Mouse (Mus musculus) kidney, adult 2 months (tissue): ENCODE data around the gene Basp1. TPM values are rescaled to one million over a fixed set of nuclear protein-coding genes. Genes with fewer than 3 reads are reported as not detected.

Experiments
- DNase-seq: peaks from one replicate; pipeline ENCODE4 v3.0.0; 2021
- H3K27ac ChIP-seq: fragments of 200-500 bp; 2 replicates; pipeline ENCODE4 v1.5.1; 2012; ENCODE audit warnings: low read depth, low read length, control low read depth, inconsistent platforms; ENCODE audit not compliant: insufficient read depth
- H3K27me3 ChIP-seq: fragments of 200-500 bp; replicated peaks from 2 replicates; pipeline ENCODE4 v1.6.1; 2012; ENCODE audit warnings: mild to moderate bottlenecking, moderate library complexity, low read length, inconsistent platforms; ENCODE audit not compliant: control insufficient read depth, insufficient read depth
- H3K36me3 ChIP-seq: fragments of 200-500 bp; 2 replicates; pipeline ENCODE4 v1.6.1; 2012; ENCODE audit warnings: mild to moderate bottlenecking, moderate library complexity, low read length, inconsistent platforms; ENCODE audit not compliant: control insufficient read depth, insufficient read depth
- H3K4me1 ChIP-seq: fragments of 200-500 bp; 2 replicates; pipeline ENCODE4 v1.6.1; 2011; ENCODE audit warnings: low read length; ENCODE audit not compliant: control insufficient read depth, insufficient read depth
- H3K4me3 ChIP-seq: fragments of 200-500 bp; 2 replicates; pipeline ENCODE4 v1.5.1; 2011; ENCODE audit warnings: mild to moderate bottlenecking, low read depth, low read length, control low read depth; ENCODE audit not compliant: insufficient read depth
- CTCF ChIP-seq: fragments of 200-500 bp; conservative IDR thresholded peaks from 2 replicates; pipeline ENCODE4 v1.5.1; 2011; ENCODE audit warnings: low read depth, mild to moderate bottlenecking, control low read depth, low read length, moderate library complexity, mixed read lengths; ENCODE audit not compliant: insufficient read depth, insufficient read length
- POLR2A ChIP-seq: fragments of 200-500 bp; IDR thresholded peaks from one replicate; pipeline ENCODE4 v1.6.1; 2011; ENCODE audit warnings: low read depth, low read length, control low read depth
- WGBS: fragments of 180-500 bp; shearing (Covaris S2); methylation state at CpG from one replicate; pipeline ENCODE4 v1.1.7; 2018; 5-methylcytosine and 5-hydroxymethylcytosine counted together
- polyA plus RNA-seq: library from polyadenylated mRNA; depleted of rRNA; stranded (reverse); fragments of >200 nt; gene quantifications from 2 replicates; pipeline ENCODE4 v1.2.3, GENCODE M21; 2012

The Basp1 gene
- polyA plus RNA-seq, 1 experiment = 2.7 TPM

- H3K4me3 ChIP-seq = no peak overlapping the region
- no peak for DNase-seq
- H3K36me3 ChIP-seq = no peaks in the 10 kb centered on the region
- no peak for TF ChIP-seq POLR2A
- TF ChIP-seq CTCF = no peak
- peaks cover 6% of the 10 kb centered on the region; the same call in 1 of the 2 replicates for H3K27me3 ChIP-seq
- WGBS = 75% methylated on average over 6 of the region's 6 CpGs
- H3K4me1 ChIP-seq = 0 out of 2 replicates have a peak, but pooled peaks cover 4% of the 10 kb centered on the region
- no peak overlapping the region for H3K27ac ChIP-seq
Measured at GRCm38 (mm10) chr15:25416367-25416766, 2.8 kb upstream of the Basp1 start.

DNA sequence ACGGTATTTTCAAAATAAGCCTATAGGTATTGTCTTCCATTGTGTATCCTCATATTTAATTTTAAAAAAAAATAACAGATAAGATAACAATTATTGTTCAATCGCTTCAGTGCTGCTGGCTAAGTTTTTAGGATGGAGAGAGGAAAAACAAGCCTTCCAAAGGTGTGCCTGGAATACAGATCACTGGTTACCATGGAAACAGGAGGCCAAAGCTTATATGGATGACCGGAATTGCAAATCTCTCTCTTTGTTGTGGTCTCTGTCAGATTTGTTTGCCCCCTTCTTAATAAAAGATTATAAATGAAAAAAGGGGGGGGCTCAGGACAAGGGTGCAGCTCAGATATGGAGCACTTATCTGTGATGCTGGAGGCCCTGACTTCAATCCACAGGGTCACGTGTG is 2.4 kb upstream of the Basp1 start:
- peaks cover 6% of the 10 kb centered on the region; the same call in 1 of the 2 replicates for H3K27me3 ChIP-seq
- DNase-seq = no peak
- H3K4me1 ChIP-seq = 0 out of 2 replicates have a peak, but pooled peaks cover 4% of the 10 kb centered on the region
- H3K27ac ChIP-seq = no peak overlapping the region
- no peak overlapping the region for H3K4me3 ChIP-seq
- TF ChIP-seq CTCF = no peak
- no peak for TF ChIP-seq POLR2A
- H3K36me3 ChIP-seq = no peaks in the 10 kb centered on the region
- WGBS = 85% methylated on average over 4 of the region's 4 CpGs

GRCm38 (mm10) chr15:25414747-25415119 is 1.2 kb upstream of the Basp1 start:
- peak; percentile 86 for DNase-seq

GRCm38 (mm10) chr15:25414011-25414746 is 615 bp upstream of the Basp1 start:
- TF ChIP-seq POLR2A (no peak), CTCF (no peak)
- no peak for DNase-seq
- Histone ChIP-seq H3K27ac (no peak overlapping the region), H3K27me3 (peaks cover 6% of the 10 kb centered on the region; the same call in 1 of the 2 replicates), H3K4me3 (peak overlapping the region; percentile 21; the same call in 1 of the 2 replicates), H3K36me3 (no peaks in the 10 kb centered on the region), H3K4me1 (0 out of 2 replicates have a peak, but pooled peaks cover 4% of the 10 kb centered on the region)
- under 1% methylated on average over 36 of the region's 36 CpGs for WGBS

More at GRCm38 (mm10) chr15:25414747-25415119, 1.2 kb upstream of the Basp1 start:
- no peaks in the 10 kb centered on the region for H3K36me3 ChIP-seq
- peaks cover 6% of the 10 kb centered on the region; the same call in 1 of the 2 replicates for H3K27me3 ChIP-seq
- 0% methylated on average over 14 of the region's 14 CpGs for WGBS
- H3K27ac ChIP-seq = no peak overlapping the region
- TF ChIP-seq POLR2A (no peak), CTCF (peak; percentile 91)
- H3K4me3 ChIP-seq = peak overlapping the region; percentile 5; the same call in 1 of the 2 replicates
- 0 out of 2 replicates have a peak, but pooled peaks cover 4% of the 10 kb centered on the region for H3K4me1 ChIP-seq

GRCm38 (mm10) chr15:25412761-25413261 is 753 bp downstream of the Basp1 start:
- Histone ChIP-seq H3K4me1 (0 out of 2 replicates have a peak, but pooled peaks cover 4% of the 10 kb centered on the region), H3K36me3 (no peaks in the 10 kb centered on the region), H3K27ac (no peak overlapping the region), H3K4me3 (peak overlapping the region; percentile 21), H3K27me3 (peaks cover 6% of the 10 kb centered on the region; the same call in 1 of the 2 replicates)
- no peak for DNase-seq
- TF ChIP-seq POLR2A = no peak
- whole genome bisulfite sequencing = under 1% methylated on average over 35 of the region's 35 CpGs

DNA sequence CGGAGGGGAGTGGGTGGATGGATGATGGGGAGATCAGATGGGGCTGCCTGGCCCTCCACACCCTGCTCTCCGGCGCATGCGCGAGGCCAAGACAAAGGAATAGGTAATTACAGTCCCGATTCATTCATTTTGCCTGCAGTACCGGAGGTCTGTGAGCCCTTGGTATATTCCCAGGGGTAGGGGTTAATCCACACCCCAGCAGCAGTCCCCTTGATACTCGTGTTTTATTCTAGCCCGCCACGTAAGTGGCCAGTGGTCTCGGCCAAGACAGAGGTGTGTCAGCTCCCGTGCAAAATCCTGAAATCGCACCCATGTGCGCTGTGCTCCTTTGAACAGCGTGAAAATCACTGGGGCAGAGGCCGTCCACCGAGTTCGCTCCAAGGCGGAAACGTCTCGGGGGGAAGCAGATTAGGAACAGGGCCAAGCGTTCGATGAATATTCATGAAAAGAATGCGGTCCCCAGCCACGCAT is 1.4 kb downstream of the Basp1 start:
- H3K27ac ChIP-seq = no peak overlapping the region
- WGBS = under 1% methylated on average over 25 of the region's 25 CpGs

DNA sequence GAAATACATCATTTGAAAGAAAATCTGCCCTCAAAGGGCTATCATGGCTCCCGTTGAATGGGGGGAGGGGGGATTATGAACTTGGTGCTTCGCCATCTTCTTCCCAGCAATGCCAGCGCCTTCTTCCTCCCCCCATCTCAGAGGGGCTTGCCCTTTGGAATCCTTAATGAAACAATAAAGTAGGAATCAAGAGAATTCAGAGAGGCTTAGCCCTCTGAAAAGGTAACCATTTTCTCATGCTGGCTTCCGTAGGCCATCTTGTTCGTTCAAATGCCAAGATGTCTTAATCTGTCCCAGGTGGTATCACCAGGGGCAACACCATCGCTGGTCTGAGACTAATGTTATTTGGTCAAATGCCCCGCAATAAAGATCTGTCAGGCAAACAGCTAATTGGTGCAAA is 2.1 kb downstream of the Basp1 start:
- no peak for DNase-seq
- Histone ChIP-seq H3K4me3 (no peak overlapping the region), H3K27ac (no peak overlapping the region), H3K36me3 (no peaks in the 10 kb centered on the region), H3K4me1 (0 out of 2 replicates have a peak, but pooled peaks cover 4% of the 10 kb centered on the region), H3K27me3 (peaks cover 6% of the 10 kb centered on the region; the same call in 1 of the 2 replicates)
- TF ChIP-seq CTCF = no peak
- TF ChIP-seq POLR2A = no peak
- 62% methylated on average over 7 of the region's 7 CpGs for WGBS

More for the DNA sequence above, 1.4 kb downstream of the Basp1 start:
- Histone ChIP-seq H3K4me3 (peak overlapping the region; percentile 21), H3K4me1 (0 out of 2 replicates have a peak, but pooled peaks cover 4% of the 10 kb centered on the region), H3K27me3 (peaks cover 6% of the 10 kb centered on the region; the same call in 1 of the 2 replicates), H3K36me3 (no peaks in the 10 kb centered on the region)
- peak; percentile 14 for DNase-seq
- TF ChIP-seq CTCF (no peak), POLR2A (no peak)
